Mouse (Mus musculus) lung, embryonic 14.5 days (tissue): ENCODE results near the gene Upf2. TPM values are rescaled to one million over a fixed set of nuclear protein-coding genes. Genes with fewer than 3 reads are reported as not detected.

ENCODE experiments used
- ATAC-seq: fragments of 200-750 bp; cut with Nextera tagmentation; 2 replicates; pipeline ENCODE4 v1.8.0; 2017; ENCODE audit warnings: mild to moderate bottlenecking, moderate TSS enrichment, moderate library complexity; ENCODE audit not compliant: insufficient read depth
- DNase-seq: peaks from one replicate; pipeline ENCODE4 v3.0.0-alpha.2; 2015
- H3K27ac ChIP-seq: fragments of 300-500 bp; sonication (generic); 2 replicates; pipeline ENCODE4 v1.5.1; 2014; ENCODE audit warnings: low read depth, mild to moderate bottlenecking, moderate library complexity
- H3K27me3 ChIP-seq: fragments of 300-500 bp; sonication (generic); 2 replicates; pipeline ENCODE4 v1.6.1; 2014; ENCODE audit warnings: low read length, control low read depth; ENCODE audit not compliant: insufficient read depth
- H3K36me3 ChIP-seq: fragments of 300-500 bp; sonication (generic); 2 replicates; pipeline ENCODE4 v1.6.1; 2014; ENCODE audit warnings: control low read depth; ENCODE audit not compliant: insufficient read depth
- H3K4me1 ChIP-seq: fragments of 300-500 bp; sonication (generic); 2 replicates; pipeline ENCODE4 v1.6.1; 2014; ENCODE audit warnings: antibody characterized with exemption, control low read depth; ENCODE audit not compliant: insufficient read depth
- H3K4me2 ChIP-seq: fragments of 300-500 bp; sonication (generic); 2 replicates; pipeline ENCODE4 v1.6.1; 2014; ENCODE audit warnings: mild to moderate bottlenecking
- H3K4me3 ChIP-seq: fragments of 300-500 bp; sonication (generic); 2 replicates; pipeline ENCODE4 v1.5.1; 2014; ENCODE audit warnings: low read depth, low read length
- H3K9ac ChIP-seq: fragments of 300-500 bp; sonication (generic); 2 replicates; pipeline ENCODE4 v1.6.1; 2014
- H3K9me3 ChIP-seq: fragments of 300-500 bp; sonication (generic); 2 replicates; pipeline ENCODE4 v1.6.1; 2016; ENCODE audit warnings: low read depth, low read length, control low read depth
- CTCF ChIP-seq: IDR thresholded peaks from 2 replicates; pipeline ENCODE4 v1.5.1; 2016; ENCODE audit warnings: antibody characterized with exemption, low read depth
- WGBS: fragments of 180-500 bp; shearing (Covaris S2); extraction: QIAGEN DNeasy Blood & Tissue Kit; methylation state at CpG from one replicate; pipeline ENCODE4 v1.1.7; 2014; 5-methylcytosine and 5-hydroxymethylcytosine counted together
- polyA plus RNA-seq: library from polyadenylated mRNA; unstranded; fragments of >200 nt; fragmentation: Nextera tagmentation; extraction: Ambion mirVana; gene quantifications from 2 replicates; pipeline ENCODE4 v1.2.1, GENCODE M21; 2014

Gene Upf2
- polyA plus RNA-seq, 1 experiment from 2014 or later, result 11.7 TPM

- no peak for TF ChIP-seq CTCF
- H3K27me3 ChIP-seq, result no peaks in the 10 kb centered on the region
- H3K4me2 ChIP-seq, result no peak overlapping the region
- no peaks in the 10 kb centered on the region for H3K9me3 ChIP-seq
- no peak for DNase-seq
- 0 out of 2 replicates have a peak, but pooled peaks have one; percentile 15 for ATAC-seq
- no peak overlapping the region for H3K27ac ChIP-seq
- H3K9ac ChIP-seq, result no peak overlapping the region
- 15% methylated on average over 11 of the region's 11 CpGs for WGBS
- no peak overlapping the region for H3K4me3 ChIP-seq
- H3K4me1 ChIP-seq, result peaks cover 21% of the 10 kb centered on the region
- no peaks in the 10 kb centered on the region for H3K36me3 ChIP-seq
These were observed 119.7 kb downstream of the Upf2 start for GRCm38 (mm10) chr2:6070925-6071324.

- no peak overlapping the region for H3K9ac ChIP-seq
- H3K4me1 ChIP-seq, result peaks cover 21% of the 10 kb centered on the region
- no peaks in the 10 kb centered on the region for H3K36me3 ChIP-seq
- H3K4me2 ChIP-seq, result peak overlapping the region; percentile 20; the same call in 1 of the 2 replicates
- no peaks in the 10 kb centered on the region for H3K27me3 ChIP-seq
- no peak for TF ChIP-seq CTCF
- no peak overlapping the region for H3K4me3 ChIP-seq
- ATAC-seq (peak; percentile 60), DNase-seq (peak; percentile 74)
- 12% methylated on average over 11 of the region's 11 CpGs for WGBS
- H3K27ac ChIP-seq, result no peak overlapping the region
- no peaks in the 10 kb centered on the region for H3K9me3 ChIP-seq
These were observed 120.5 kb downstream of the Upf2 start for GRCm38 (mm10) chr2:6071598-6072440.

GRCm38 (mm10) chr2:6072685-6073260 is 121.5 kb downstream of the Upf2 start:
- H3K27me3 ChIP-seq, result no peaks in the 10 kb centered on the region
- DNase-seq, result no peak
- no peak for TF ChIP-seq CTCF
- H3K9me3 ChIP-seq, result no peaks in the 10 kb centered on the region
- peaks cover 21% of the 10 kb centered on the region for H3K4me1 ChIP-seq
- no peak overlapping the region for H3K27ac ChIP-seq
- no peak overlapping the region for H3K9ac ChIP-seq
- no peak overlapping the region for H3K4me2 ChIP-seq
- 65% methylated on average over 7 of the region's 7 CpGs for WGBS
- no peak for ATAC-seq
- no peak overlapping the region for H3K4me3 ChIP-seq
- H3K36me3 ChIP-seq, result no peaks in the 10 kb centered on the region

GRCm38 (mm10) chr2:6074891-6075529 is 123.7 kb downstream of the Upf2 start:
- DNase-seq (peak; percentile 75), ATAC-seq (peak; percentile 44; the same call in 1 of the 2 replicates)
- WGBS, result 42% methylated on average over 10 of the region's 10 CpGs
- TF ChIP-seq CTCF, result no peak
- H3K4me2 ChIP-seq, result no peak overlapping the region
- no peaks in the 10 kb centered on the region for H3K36me3 ChIP-seq
- H3K27me3 ChIP-seq, result no peaks in the 10 kb centered on the region
- H3K4me3 ChIP-seq, result no peak overlapping the region
- peak overlapping the region; percentile 42; the same call in 1 of the 2 replicates for H3K27ac ChIP-seq
- peaks cover 21% of the 10 kb centered on the region for H3K4me1 ChIP-seq
- no peak overlapping the region for H3K9ac ChIP-seq
- no peaks in the 10 kb centered on the region for H3K9me3 ChIP-seq

GRCm38 (mm10) chr2:6075530-6075896 is 124.2 kb downstream of the Upf2 start:
- no peak overlapping the region for H3K9ac ChIP-seq
- 11% methylated on average over 1 of the region's 1 CpGs for WGBS
- peaks cover 21% of the 10 kb centered on the region for H3K4me1 ChIP-seq
- no peak overlapping the region for H3K4me2 ChIP-seq
- H3K9me3 ChIP-seq, result no peaks in the 10 kb centered on the region
- no peaks in the 10 kb centered on the region for H3K36me3 ChIP-seq
- H3K27me3 ChIP-seq, result no peaks in the 10 kb centered on the region
- DNase-seq, result no peak
- H3K27ac ChIP-seq, result peak overlapping the region; percentile 42; the same call in 1 of the 2 replicates
- no peak for ATAC-seq
- no peak for TF ChIP-seq CTCF
- no peak overlapping the region for H3K4me3 ChIP-seq

GRCm38 (mm10) chr2:6080037-6080436 is 128.8 kb downstream of the Upf2 start:
- Histone ChIP-seq H3K9ac (no peak overlapping the region), H3K4me2 (no peak overlapping the region), H3K27me3 (no peaks in the 10 kb centered on the region), H3K27ac (no peak overlapping the region), H3K9me3 (no peaks in the 10 kb centered on the region), H3K4me1 (peaks cover 5% of the 10 kb centered on the region), H3K36me3 (no peaks in the 10 kb centered on the region), H3K4me3 (no peak overlapping the region)
- TF ChIP-seq CTCF, result no peak
- DNase-seq (peak; percentile 14), ATAC-seq (no peak)
- WGBS, result 70% methylated on average over 1 of the region's 1 CpGs

GRCm38 (mm10) chr2:6081108-6081507 is 129.8 kb downstream of the Upf2 start:
- WGBS, result 26% methylated on average over 8 of the region's 8 CpGs
- no peak overlapping the region for H3K4me2 ChIP-seq

More at GRCm38 (mm10) chr2:6081108-6081507, 129.8 kb downstream of the Upf2 start:
- Histone ChIP-seq H3K27ac (peak overlapping the region; percentile 18; the same call in 1 of the 2 replicates), H3K4me1 (no peaks in the 10 kb centered on the region), H3K9ac (no peak overlapping the region), H3K27me3 (no peaks in the 10 kb centered on the region), H3K9me3 (no peaks in the 10 kb centered on the region), H3K4me3 (no peak overlapping the region), H3K36me3 (no peaks in the 10 kb centered on the region)
- ATAC-seq (peak; percentile 67; the same call in 1 of the 2 replicates), DNase-seq (peak; percentile 76)
- no peak for TF ChIP-seq CTCF
